Mouse (Mus musculus): ENCODE data around the gene Gm28363. TPM values are rescaled to one million over a fixed set of nuclear protein-coding genes. Genes with fewer than 3 reads are reported as not detected.
"Not testable (repeated sequence)": the region's sequence is repeated elsewhere in the genome, so short reads cannot be mapped to it uniquely, and the experiment has no call there.

The Gm28363 gene
- total RNA-seq (2012; rRNA removed) (not detected in 2 replicates), polyA plus RNA-seq (2012; ENCODE audit: insufficient read depth in 1 of 2, insufficient read length in 2 of 2, low read depth in 1 of 2, low replicate concordance in 2 of 2, missing spikeins in 1 of 2) (not detected)

GRCm38 (mm10) chr1:117696831-117697230 is at the start of gene Gm28363:
Gene Gm28363, plus strand, starts transcription at chr1:117697131.
- DNase-seq (ENCODE audit: low read depth, low spot score); H3K36me3 ChIP-seq (ENCODE audit: control insufficient read depth in 1 of 2, insufficient read depth in 2 of 2, low read length in 2 of 2); H3K79me2 ChIP-seq (ENCODE audit: control insufficient read depth, insufficient read depth, low read length, poor library complexity); H3K9me3 ChIP-seq (replicated peaks; ENCODE audit: insufficient read depth, low read length); H3K4me1 ChIP-seq (ENCODE audit: control insufficient read depth in 1 of 2, insufficient read depth in 2 of 2, low read length in 2 of 2); H3K4me3 ChIP-seq (ENCODE audit: control insufficient read depth in 1 of 2, insufficient read depth in 1 of 2, low read depth in 2 of 2, low read length in 2 of 2); H3K27me3 ChIP-seq (ENCODE audit: control insufficient read depth in 1 of 2, insufficient read depth in 2 of 2, low read length in 2 of 2); H3K9ac ChIP-seq (ENCODE audit: control insufficient read depth, low read depth, low read length, poor library complexity, severe bottlenecking); H3K27ac ChIP-seq (ENCODE audit: control insufficient read depth, low read depth, low read length): not testable (repeated sequence)

GRCm38 (mm10) chr1:117650236-117650635 is 46.7 kb upstream of the Gm28363 start:
- H3K9ac ChIP-seq (ENCODE audit: control insufficient read depth, low read depth, low read length, poor library complexity, severe bottlenecking); H3K36me3 ChIP-seq (ENCODE audit: control insufficient read depth in 1 of 2, insufficient read depth in 2 of 2, low read length in 2 of 2); H3K4me3 ChIP-seq (ENCODE audit: control insufficient read depth in 1 of 2, insufficient read depth in 1 of 2, low read depth in 2 of 2, low read length in 2 of 2); H3K79me2 ChIP-seq (ENCODE audit: control insufficient read depth, insufficient read depth, low read length, poor library complexity); H3K27me3 ChIP-seq (ENCODE audit: control insufficient read depth in 1 of 2, insufficient read depth in 2 of 2, low read length in 2 of 2); H3K4me1 ChIP-seq (ENCODE audit: control insufficient read depth in 1 of 2, insufficient read depth in 2 of 2, low read length in 2 of 2); H3K9me3 ChIP-seq (replicated peaks; ENCODE audit: insufficient read depth, low read length); DNase-seq (ENCODE audit: low read depth, low spot score); H3K27ac ChIP-seq (ENCODE audit: control insufficient read depth, low read depth, low read length): not testable (repeated sequence)

Other genes with a start within 250 kb of the Gm28363 start
- gene B020011L13Rik, start 84.0 kb downstream of the Gm28363 start, total RNA-seq (2012; rRNA removed): not detected in 2 replicates
- not detected for gene B020011L13Rik, start 84.0 kb downstream of the Gm28363 start, polyA plus RNA-seq (2012; ENCODE audit: insufficient read depth in 1 of 2, insufficient read length in 2 of 2, low read depth in 1 of 2, low replicate concordance in 2 of 2, missing spikeins in 1 of 2)
- not detected in 2 replicates for gene Gm28360, start 132.9 kb downstream of the Gm28363 start, total RNA-seq (2012; rRNA removed)
- not detected for gene Gm28360, start 132.9 kb downstream of the Gm28363 start, polyA plus RNA-seq (2012; ENCODE audit: insufficient read depth in 1 of 2, insufficient read length in 2 of 2, low read depth in 1 of 2, low replicate concordance in 2 of 2, missing spikeins in 1 of 2)
- gene Gm28168, start 230.9 kb downstream of the Gm28363 start, total RNA-seq (2012; rRNA removed): not detected in 2 replicates
- gene Gm28168, start 230.9 kb downstream of the Gm28363 start, polyA plus RNA-seq (2012; ENCODE audit: insufficient read depth in 1 of 2, insufficient read length in 2 of 2, low read depth in 1 of 2, low replicate concordance in 2 of 2, missing spikeins in 1 of 2): not detected

All from MEL (cell line).